Mouse (Mus musculus): Measurements from ENCODE around the gene Nptx1. TPM values are rescaled to one million over a fixed set of nuclear protein-coding genes. Genes with fewer than 3 reads are reported as not detected.

Nptx1 gene
- polyA plus RNA-seq, 1 experiment from 2014 or later = 23.7 TPM

DNA sequence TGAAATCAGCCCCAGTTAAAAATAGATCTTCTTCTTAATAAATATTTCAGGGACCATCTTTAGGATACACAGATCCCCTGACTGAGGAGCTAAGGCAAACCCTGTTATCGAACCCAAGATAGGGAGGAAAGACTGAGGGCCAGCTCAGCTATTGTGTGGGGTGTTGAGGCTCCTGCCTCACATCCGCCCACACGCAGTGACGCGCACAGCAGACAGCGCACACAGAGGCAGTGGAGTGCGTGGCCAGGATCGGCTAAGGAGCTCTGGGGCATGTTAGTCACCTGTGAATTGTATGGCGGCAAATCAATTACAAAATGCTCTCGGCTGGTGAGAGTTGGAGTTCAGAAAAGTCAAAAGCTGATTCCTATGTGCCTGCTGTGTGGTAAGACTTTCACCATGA is 18.1 kb upstream of the Nptx1 start:
- no peak for ATAC-seq (ENCODE audit: low read depth)
- no peak overlapping the region for H3K4me2 ChIP-seq (ENCODE audit: low read depth, low read length)

DNA sequence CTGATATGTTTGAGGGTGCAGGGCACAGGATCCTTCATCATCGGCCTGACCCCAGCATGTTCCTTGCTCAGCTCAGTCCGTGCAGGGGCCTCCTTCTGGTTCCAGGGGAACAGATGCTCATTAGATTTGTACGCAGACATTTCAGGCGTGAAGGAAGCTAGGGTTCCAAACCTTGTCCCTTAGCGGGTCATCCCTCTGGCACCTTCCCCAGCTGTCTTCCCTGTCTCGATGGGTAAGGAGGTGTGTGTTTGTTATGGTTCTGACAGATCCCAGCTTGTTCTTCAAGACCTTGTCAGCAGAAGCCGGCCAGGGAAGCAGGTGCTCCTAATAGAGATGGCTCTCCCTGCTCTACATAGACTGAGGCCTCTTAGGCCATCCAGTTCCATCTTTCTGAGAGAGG is 17.5 kb upstream of the Nptx1 start:
- no peak for ATAC-seq (ENCODE audit: low read depth)
- Histone ChIP-seq H3K27me3 (ENCODE audit: control insufficient read depth, insufficient read depth, low read length) (no peaks in the 10 kb centered on the region), H3K9me3 (ENCODE audit: control insufficient read depth, low read length) (no peaks in the 10 kb centered on the region), H3K4me3 (ENCODE audit: low read depth, low read length) (no peak overlapping the region), H3K4me1 (ENCODE audit: control insufficient read depth, insufficient read depth, low read length) (peaks cover 6% of the 10 kb centered on the region; the same call in 1 of the 2 replicates), H3K9ac (replicated peaks; ENCODE audit: low read depth, low read length) (no peak overlapping the region), H3K36me3 (ENCODE audit: control insufficient read depth, insufficient read depth, low read length) (no peaks in the 10 kb centered on the region), H3K27ac (ENCODE audit: low read depth, low read length) (no peak overlapping the region), H3K4me2 (ENCODE audit: low read depth, low read length) (no peak overlapping the region)
- WGBS = 62% methylated on average over 7 of the region's 7 CpGs

More for the DNA sequence above, 18.1 kb upstream of the Nptx1 start:
- Histone ChIP-seq H3K9ac (replicated peaks; ENCODE audit: low read depth, low read length) (no peak overlapping the region), H3K27ac (ENCODE audit: low read depth, low read length) (no peak overlapping the region), H3K27me3 (ENCODE audit: control insufficient read depth, insufficient read depth, low read length) (no peaks in the 10 kb centered on the region), H3K4me3 (ENCODE audit: low read depth, low read length) (no peak overlapping the region), H3K4me1 (ENCODE audit: control insufficient read depth, insufficient read depth, low read length) (peaks cover 6% of the 10 kb centered on the region; the same call in 1 of the 2 replicates), H3K9me3 (ENCODE audit: control insufficient read depth, low read length) (no peaks in the 10 kb centered on the region), H3K36me3 (ENCODE audit: control insufficient read depth, insufficient read depth, low read length) (no peaks in the 10 kb centered on the region)
- WGBS = 36% methylated on average over 10 of the region's 10 CpGs

DNA sequence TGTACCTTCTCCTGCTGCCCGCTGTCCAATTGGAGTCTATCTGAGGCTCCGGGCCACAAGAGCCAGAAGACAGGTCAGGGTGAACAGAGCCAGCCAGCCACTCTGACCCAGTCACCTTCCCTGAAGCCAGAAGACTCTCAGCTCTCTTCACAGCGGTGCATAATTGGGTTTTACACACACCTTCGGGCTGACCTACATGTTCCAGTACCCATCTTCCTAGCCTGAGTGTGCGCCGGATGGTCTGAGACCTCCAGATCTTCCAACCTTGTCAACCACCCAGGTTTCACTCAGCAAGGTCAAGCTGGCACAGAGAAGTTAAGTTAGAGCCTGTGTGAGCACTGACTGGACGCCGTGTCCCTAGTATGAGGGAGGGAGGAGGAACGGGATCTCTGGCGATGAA is 16.8 kb upstream of the Nptx1 start:
- ATAC-seq (ENCODE audit: low read depth) = no peak
- Histone ChIP-seq H3K9ac (replicated peaks; ENCODE audit: low read depth, low read length) (no peak overlapping the region), H3K4me2 (ENCODE audit: low read depth, low read length) (no peak overlapping the region), H3K27ac (ENCODE audit: low read depth, low read length) (no peak overlapping the region), H3K4me1 (ENCODE audit: control insufficient read depth, insufficient read depth, low read length) (peaks cover 9% of the 10 kb centered on the region), H3K9me3 (ENCODE audit: control insufficient read depth, low read length) (no peaks in the 10 kb centered on the region), H3K36me3 (ENCODE audit: control insufficient read depth, insufficient read depth, low read length) (no peaks in the 10 kb centered on the region), H3K4me3 (ENCODE audit: low read depth, low read length) (no peak overlapping the region), H3K27me3 (ENCODE audit: control insufficient read depth, insufficient read depth, low read length) (no peaks in the 10 kb centered on the region)
- WGBS = 85% methylated on average over 10 of the region's 10 CpGs

GRCm38 (mm10) chr11:119563166-119563565 is 15.6 kb upstream of the Nptx1 start:
- 22% methylated on average over 9 of the region's 9 CpGs for WGBS
- Histone ChIP-seq H3K27ac (ENCODE audit: low read depth, low read length) (no peak overlapping the region), H3K4me1 (ENCODE audit: control insufficient read depth, insufficient read depth, low read length) (peaks cover 21% of the 10 kb centered on the region), H3K4me3 (ENCODE audit: low read depth, low read length) (no peak overlapping the region), H3K36me3 (ENCODE audit: control insufficient read depth, insufficient read depth, low read length) (no peaks in the 10 kb centered on the region), H3K9ac (replicated peaks; ENCODE audit: low read depth, low read length) (0 out of 2 replicates have a peak overlapping the region, but pooled peaks have one; percentile 16), H3K4me2 (ENCODE audit: low read depth, low read length) (no peak overlapping the region), H3K9me3 (ENCODE audit: control insufficient read depth, low read length) (no peaks in the 10 kb centered on the region), H3K27me3 (ENCODE audit: control insufficient read depth, insufficient read depth, low read length) (no peaks in the 10 kb centered on the region)
- ATAC-seq (ENCODE audit: low read depth) = no peak

- ATAC-seq (ENCODE audit: low read depth) = no peak
- H3K4me2 ChIP-seq (ENCODE audit: low read depth, low read length) = no peak overlapping the region
- 13% methylated on average over 6 of the region's 6 CpGs for WGBS
- peaks cover 28% of the 10 kb centered on the region for H3K4me1 ChIP-seq (ENCODE audit: control insufficient read depth, insufficient read depth, low read length)
- H3K9me3 ChIP-seq (ENCODE audit: control insufficient read depth, low read length) = no peaks in the 10 kb centered on the region
- no peak overlapping the region for H3K9ac ChIP-seq (replicated peaks; ENCODE audit: low read depth, low read length)
- H3K27me3 ChIP-seq (ENCODE audit: control insufficient read depth, insufficient read depth, low read length) = no peaks in the 10 kb centered on the region
- no peaks in the 10 kb centered on the region for H3K36me3 ChIP-seq (ENCODE audit: control insufficient read depth, insufficient read depth, low read length)
- no peak overlapping the region for H3K27ac ChIP-seq (ENCODE audit: low read depth, low read length)
- no peak overlapping the region for H3K4me3 ChIP-seq (ENCODE audit: low read depth, low read length)
Observed at GRCm38 (mm10) chr11:119562286-119562685, 14.7 kb upstream of the Nptx1 start.

DNA sequence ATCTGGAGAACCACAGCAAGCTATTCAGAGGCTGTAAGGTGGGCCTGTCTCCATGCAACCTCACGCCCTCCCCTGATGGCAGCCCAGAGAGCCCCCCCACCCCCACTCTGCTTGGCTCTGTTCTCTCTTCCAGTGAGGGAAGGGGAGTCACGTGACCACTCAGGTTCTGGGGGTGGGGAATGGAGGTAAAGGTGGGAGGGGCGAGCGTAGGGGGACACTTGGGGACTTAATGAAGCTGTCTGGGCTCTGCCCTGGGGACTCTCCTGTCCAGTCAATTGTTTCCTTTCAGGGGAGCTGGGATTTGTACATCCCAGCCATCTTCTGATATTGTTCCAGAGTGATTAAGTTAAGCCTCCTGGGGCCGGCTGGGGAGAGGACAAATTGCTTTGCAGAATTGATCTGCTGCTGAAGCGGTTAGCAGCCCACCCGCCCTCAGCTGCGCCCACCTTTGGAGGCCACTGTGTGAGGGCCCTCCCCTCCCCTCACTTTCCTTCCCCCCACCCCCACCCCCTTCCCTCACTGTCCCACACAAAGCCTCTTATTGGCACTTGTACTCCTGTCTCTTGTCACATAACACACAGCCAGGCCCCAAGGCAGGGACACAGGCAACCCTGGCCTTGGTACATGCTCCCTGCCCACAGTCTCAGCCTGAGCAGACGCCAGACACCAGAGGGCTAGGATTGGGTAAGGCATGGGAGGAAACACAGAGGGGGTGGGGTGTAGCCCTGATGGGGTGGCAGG is 11.5 kb upstream of the Nptx1 start:
- peak; percentile 77 for ATAC-seq (ENCODE audit: low read depth)
- Histone ChIP-seq H3K9me3 (ENCODE audit: control insufficient read depth, low read length) (no peaks in the 10 kb centered on the region), H3K36me3 (ENCODE audit: control insufficient read depth, insufficient read depth, low read length) (no peaks in the 10 kb centered on the region), H3K4me2 (ENCODE audit: low read depth, low read length) (peak overlapping the region; percentile 12; the same call in 1 of the 2 replicates), H3K27me3 (ENCODE audit: control insufficient read depth, insufficient read depth, low read length) (no peaks in the 10 kb centered on the region), H3K27ac (ENCODE audit: low read depth, low read length) (peak overlapping the region; percentile 89), H3K9ac (replicated peaks; ENCODE audit: low read depth, low read length) (peak overlapping the region; percentile 3; the same call in 1 of the 2 replicates), H3K4me1 (ENCODE audit: control insufficient read depth, insufficient read depth, low read length) (peaks cover 30% of the 10 kb centered on the region), H3K4me3 (ENCODE audit: low read depth, low read length) (no peak overlapping the region)
- WGBS = 4% methylated on average over 9 of the region's 9 CpGs

- H3K9me3 ChIP-seq (ENCODE audit: control insufficient read depth, low read length) = no peaks in the 10 kb centered on the region
- peaks cover 27% of the 10 kb centered on the region for H3K4me1 ChIP-seq (ENCODE audit: control insufficient read depth, insufficient read depth, low read length)
- H3K27me3 ChIP-seq (ENCODE audit: control insufficient read depth, insufficient read depth, low read length) = no peaks in the 10 kb centered on the region; the same call in 1 of the 2 replicates
- H3K9ac ChIP-seq (replicated peaks; ENCODE audit: low read depth, low read length) = peak overlapping the region; percentile 34; the same call in 1 of the 2 replicates
- H3K4me2 ChIP-seq (ENCODE audit: low read depth, low read length) = peak overlapping the region; percentile 12; the same call in 1 of the 2 replicates
- H3K27ac ChIP-seq (ENCODE audit: low read depth, low read length) = peak overlapping the region; percentile 89
- 11% methylated on average over 16 of the region's 17 CpGs for WGBS
- no peak overlapping the region for H3K4me3 ChIP-seq (ENCODE audit: low read depth, low read length)
- ATAC-seq (ENCODE audit: low read depth) = peak; percentile 50
- H3K36me3 ChIP-seq (ENCODE audit: control insufficient read depth, insufficient read depth, low read length) = no peaks in the 10 kb centered on the region
Observed at GRCm38 (mm10) chr11:119557940-119558869, 10.7 kb upstream of the Nptx1 start.

DNA sequence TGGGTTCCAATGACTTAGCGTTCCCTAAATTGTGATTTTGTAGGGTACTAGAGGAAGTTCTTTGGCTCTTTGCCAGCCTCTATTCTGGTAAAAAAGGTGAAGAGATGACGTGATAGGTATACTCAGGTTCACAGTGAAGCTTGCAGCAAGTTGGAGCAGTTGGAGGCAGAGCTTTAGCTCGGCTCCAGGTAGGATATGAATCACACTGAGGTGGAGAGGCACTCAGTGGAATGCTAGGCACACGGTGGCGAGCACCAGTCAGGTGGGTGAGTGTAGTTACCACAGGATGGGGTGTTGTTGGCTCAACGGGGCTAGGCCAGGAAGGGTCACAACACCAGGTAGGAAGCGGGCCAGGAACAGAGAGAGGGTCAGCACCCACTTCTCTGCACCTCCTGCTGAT is 7.6 kb upstream of the Nptx1 start:
- Histone ChIP-seq H3K27me3 (ENCODE audit: control insufficient read depth, insufficient read depth, low read length) (no peaks in the 10 kb centered on the region; the same call in 1 of the 2 replicates), H3K4me3 (ENCODE audit: low read depth, low read length) (no peak overlapping the region), H3K4me2 (ENCODE audit: low read depth, low read length) (no peak overlapping the region), H3K9me3 (ENCODE audit: control insufficient read depth, low read length) (no peaks in the 10 kb centered on the region), H3K36me3 (ENCODE audit: control insufficient read depth, insufficient read depth, low read length) (no peaks in the 10 kb centered on the region), H3K4me1 (ENCODE audit: control insufficient read depth, insufficient read depth, low read length) (peaks cover 26% of the 10 kb centered on the region), H3K27ac (ENCODE audit: low read depth, low read length) (no peak overlapping the region), H3K9ac (replicated peaks; ENCODE audit: low read depth, low read length) (no peak overlapping the region)
- 87% methylated on average over 7 of the region's 7 CpGs for WGBS
- no peak for ATAC-seq (ENCODE audit: low read depth)
